Mouse (Mus musculus): ENCODE results near the gene Zc2hc1c. TPM values are rescaled to one million over a fixed set of nuclear protein-coding genes. Genes with fewer than 3 reads are reported as not detected.

The Zc2hc1c gene
- polyA plus RNA-seq, 1 experiment from 2014 or later = 0.14 TPM

DNA sequence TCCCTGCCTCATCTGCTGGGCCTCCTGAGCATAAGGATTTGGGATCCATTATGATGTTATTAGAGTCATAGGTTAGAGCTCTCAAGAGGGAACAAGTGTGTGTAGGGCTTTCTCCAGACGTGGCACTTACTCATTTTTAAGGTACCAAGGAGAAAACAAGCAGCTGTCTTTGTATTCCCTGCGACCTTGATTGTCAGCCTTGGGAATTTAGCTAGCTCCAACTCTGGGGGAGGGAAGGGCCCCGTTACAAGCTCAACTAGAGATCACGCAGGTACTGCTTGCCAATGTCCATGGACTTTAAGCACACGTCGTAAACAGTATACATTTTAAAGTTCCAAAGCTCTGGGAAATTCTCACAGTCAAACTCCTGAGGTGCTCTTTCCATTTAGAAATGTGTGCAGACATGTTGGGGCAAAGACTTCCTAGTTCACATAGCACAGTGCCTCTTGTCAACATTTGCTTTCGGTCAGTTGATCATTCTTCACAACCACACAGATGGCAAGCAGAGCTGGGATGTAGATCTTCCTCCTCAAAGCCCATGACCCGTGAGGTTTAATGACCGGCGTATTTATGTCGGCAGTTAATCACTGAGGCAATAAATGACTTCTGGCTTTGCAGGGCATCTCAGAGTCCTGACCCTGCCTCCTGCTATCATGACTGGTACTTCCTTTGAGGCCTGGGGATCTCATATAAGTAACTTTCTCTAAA is 9.9 kb downstream of the Zc2hc1c start:
- H3K4me1 ChIP-seq (replicated peaks) = no peaks in the 10 kb centered on the region
- no peak overlapping the region for H3K4me2 ChIP-seq
- H3K36me3 ChIP-seq = peaks cover 39% of the 10 kb centered on the region
- 70% methylated on average over 11 of the region's 11 CpGs for WGBS (ENCODE audit: insufficient replicate concordance)
- H3K9ac ChIP-seq = no peak overlapping the region
- peaks cover 6% of the 10 kb centered on the region; the same call in 1 of the 2 replicates for H3K9me3 ChIP-seq (replicated peaks)
- no peak overlapping the region for H3K27ac ChIP-seq
- ATAC-seq (ENCODE audit: low read depth) (no peak), DNase-seq (no peak)
- H3K4me3 ChIP-seq (replicated peaks) = no peak overlapping the region
- no peaks in the 10 kb centered on the region for H3K27me3 ChIP-seq

DNA sequence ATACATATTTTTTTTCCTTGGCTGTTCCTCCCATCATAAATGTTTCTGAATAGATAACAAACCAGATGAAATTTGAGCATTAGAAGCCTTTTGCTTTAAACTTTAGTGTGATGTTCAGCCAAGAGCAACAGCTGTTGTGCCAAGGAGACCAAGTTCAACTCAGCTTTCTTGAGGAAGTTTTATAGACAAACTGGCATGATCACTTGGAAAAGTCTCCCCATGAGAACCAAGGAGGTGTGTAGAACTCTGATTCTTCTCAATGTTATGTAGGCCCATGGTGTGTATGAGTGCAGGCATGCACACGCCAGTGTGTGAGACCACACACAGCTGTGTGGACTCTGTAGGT is 10.4 kb downstream of the Zc2hc1c start:
- H3K4me3 ChIP-seq (replicated peaks) = no peak overlapping the region
- peaks cover 44% of the 10 kb centered on the region for H3K36me3 ChIP-seq
- H3K9me3 ChIP-seq (replicated peaks) = peaks cover 6% of the 10 kb centered on the region; the same call in 1 of the 2 replicates
- H3K4me2 ChIP-seq = no peak overlapping the region
- no peak for DNase-seq
- H3K27me3 ChIP-seq = no peaks in the 10 kb centered on the region
- ATAC-seq (ENCODE audit: low read depth) = no peak
- no peak overlapping the region for H3K9ac ChIP-seq
- no peak overlapping the region for H3K27ac ChIP-seq
- no peaks in the 10 kb centered on the region for H3K4me1 ChIP-seq (replicated peaks)
- 80% methylated on average over 1 of the region's 1 CpGs for WGBS (ENCODE audit: insufficient replicate concordance)

DNA sequence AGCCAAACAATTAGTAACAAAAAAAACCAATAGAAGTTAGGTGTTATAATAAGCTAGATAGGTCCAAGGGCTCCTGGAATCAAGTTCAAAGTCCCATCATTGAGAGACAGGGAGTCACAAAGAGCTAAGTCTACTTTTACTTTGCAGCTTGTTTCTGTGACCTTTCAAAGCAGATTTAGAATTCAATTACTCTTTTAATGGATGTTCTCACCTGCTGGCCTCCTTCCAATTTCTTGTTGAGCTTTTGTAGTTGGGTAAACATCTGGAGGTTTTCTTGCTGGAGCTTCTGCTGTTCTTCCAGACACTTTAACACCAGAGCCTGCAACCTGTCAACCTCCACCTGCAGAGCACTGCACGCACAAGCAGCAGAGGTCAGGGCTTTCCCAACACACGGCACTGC is 14.9 kb downstream of the Zc2hc1c start:
- Histone ChIP-seq H3K9ac (no peak overlapping the region), H3K27ac (no peak overlapping the region), H3K4me3 (replicated peaks) (no peak overlapping the region), H3K4me2 (no peak overlapping the region), H3K4me1 (replicated peaks) (peaks cover 6% of the 10 kb centered on the region), H3K9me3 (replicated peaks) (no peaks in the 10 kb centered on the region), H3K27me3 (no peaks in the 10 kb centered on the region), H3K36me3 (peaks cover 86% of the 10 kb centered on the region)
- no peak for DNase-seq
- no peak for ATAC-seq (ENCODE audit: low read depth)
- 88% methylated on average over 2 of the region's 2 CpGs for WGBS (ENCODE audit: insufficient replicate concordance)

DNA sequence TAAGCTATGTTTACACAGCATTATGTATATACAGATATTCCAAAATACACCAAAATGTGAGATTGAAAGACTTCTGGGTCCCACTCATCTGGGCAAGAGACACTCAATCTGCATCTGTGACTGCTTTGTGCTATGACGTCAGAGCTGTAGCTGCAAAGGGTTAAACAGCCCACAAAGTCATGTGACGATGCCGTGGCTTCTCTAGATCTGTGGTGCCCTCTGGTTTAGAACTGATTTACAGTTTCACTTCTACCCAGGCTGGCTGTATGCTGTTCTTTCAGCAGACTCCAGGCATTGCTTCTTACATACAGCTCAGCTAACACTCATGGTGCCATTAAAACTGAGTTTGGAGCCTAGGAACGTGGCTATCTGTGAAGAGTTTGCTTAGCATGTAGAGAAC is 16.3 kb downstream of the Zc2hc1c start:
- WGBS (ENCODE audit: insufficient replicate concordance) = 56% methylated on average over 4 of the region's 4 CpGs
- Histone ChIP-seq H3K9ac (no peak overlapping the region), H3K4me2 (no peak overlapping the region), H3K27ac (no peak overlapping the region), H3K27me3 (no peaks in the 10 kb centered on the region), H3K4me1 (replicated peaks) (peaks cover 6% of the 10 kb centered on the region), H3K4me3 (replicated peaks) (no peak overlapping the region), H3K9me3 (replicated peaks) (no peaks in the 10 kb centered on the region), H3K36me3 (peaks cover 95% of the 10 kb centered on the region)
- DNase-seq = no peak
- ATAC-seq (ENCODE audit: low read depth) = no peak

DNA sequence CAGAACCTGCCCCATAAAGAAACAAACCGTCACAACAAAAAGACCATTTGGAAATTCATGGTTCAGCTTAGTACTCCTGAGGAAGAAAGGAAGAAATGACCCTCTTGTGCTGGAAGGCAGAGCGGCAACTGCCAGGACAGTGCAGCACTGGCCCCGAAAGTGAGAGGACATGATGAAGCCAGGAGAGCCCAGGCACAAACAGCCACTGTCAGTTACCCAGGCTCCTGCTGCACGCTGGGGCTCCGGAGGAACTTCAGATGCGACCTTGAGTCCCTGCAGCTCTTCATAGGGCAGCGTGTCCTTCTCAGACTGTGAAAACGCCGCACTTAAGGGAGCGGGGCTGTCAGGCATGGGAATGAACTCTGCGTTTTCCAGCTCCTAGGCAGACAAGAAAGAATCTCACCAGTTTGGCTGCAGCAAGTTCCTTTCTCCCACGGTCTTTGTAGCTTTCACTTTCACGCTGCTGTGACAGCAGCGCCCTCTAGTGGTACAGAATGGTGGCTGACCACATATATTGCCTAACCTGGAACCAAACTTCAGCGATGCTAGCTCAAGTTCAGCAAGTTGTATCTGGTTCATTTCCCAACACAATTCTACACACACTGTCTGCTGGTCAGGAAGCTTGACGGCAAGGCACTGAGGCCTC is 17.0 kb downstream of the Zc2hc1c start:
- Histone ChIP-seq H3K9me3 (replicated peaks) (no peaks in the 10 kb centered on the region), H3K27ac (no peak overlapping the region), H3K4me2 (peak overlapping the region; percentile 58), H3K27me3 (no peaks in the 10 kb centered on the region), H3K4me1 (replicated peaks) (peaks cover 6% of the 10 kb centered on the region), H3K9ac (peak overlapping the region; percentile 58), H3K36me3 (peaks cover 95% of the 10 kb centered on the region), H3K4me3 (replicated peaks) (peak overlapping the region; percentile 33)
- ATAC-seq (ENCODE audit: low read depth) (peak; percentile 59), DNase-seq (peak; percentile 63)
- WGBS (ENCODE audit: insufficient replicate concordance) = 40% methylated on average over 16 of the region's 16 CpGs

DNA sequence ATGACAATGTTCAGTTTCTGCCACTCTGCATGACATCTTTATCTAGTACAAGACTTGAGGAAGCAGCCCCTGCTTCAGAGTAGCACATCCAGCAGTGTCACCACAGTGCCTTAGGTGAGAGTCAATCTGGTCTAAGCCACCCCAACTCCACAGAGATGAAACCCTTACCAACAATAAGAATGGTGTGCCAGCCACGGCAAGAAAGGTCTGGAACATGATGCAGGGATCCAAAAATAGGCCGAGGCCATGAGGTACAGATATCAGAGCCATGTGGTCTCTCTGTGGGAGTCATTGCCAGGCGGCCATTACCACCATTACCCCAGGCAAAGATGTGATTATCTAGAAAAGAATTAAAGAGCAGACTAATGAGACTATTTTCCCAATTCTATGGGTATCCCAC is 20.3 kb downstream of the Zc2hc1c start:
- Histone ChIP-seq H3K36me3 (peaks cover 97% of the 10 kb centered on the region), H3K4me2 (no peak overlapping the region)
- no peak for ATAC-seq (ENCODE audit: low read depth)

DNA sequence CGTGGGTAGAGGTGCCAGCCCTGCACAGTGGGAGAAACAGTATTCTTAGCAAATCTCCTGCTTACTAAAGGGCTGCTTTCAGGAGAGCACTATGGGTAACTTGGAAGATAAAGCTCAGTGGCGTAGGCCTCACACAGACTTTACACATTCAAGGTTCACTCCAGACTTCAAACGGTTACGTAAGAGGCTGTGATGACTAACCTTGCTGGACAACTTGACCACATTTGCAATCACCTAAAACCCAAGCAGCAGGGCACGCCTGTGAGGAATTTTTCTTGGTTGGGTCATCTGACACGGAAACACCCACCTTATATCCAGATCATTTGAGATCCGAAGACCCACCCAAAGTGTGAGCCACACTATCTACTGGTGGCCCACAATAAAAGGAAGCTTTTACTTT is 41.8 kb downstream of the Zc2hc1c start:
- H3K9ac ChIP-seq = no peak overlapping the region
- H3K9me3 ChIP-seq (replicated peaks) = no peaks in the 10 kb centered on the region
- H3K36me3 ChIP-seq = peaks cover 79% of the 10 kb centered on the region
- no peak overlapping the region for H3K4me3 ChIP-seq (replicated peaks)
- H3K4me2 ChIP-seq = no peak overlapping the region
- ATAC-seq (ENCODE audit: low read depth) (no peak), DNase-seq (no peak)
- no peaks in the 10 kb centered on the region for H3K4me1 ChIP-seq (replicated peaks)
- no peak overlapping the region for H3K27ac ChIP-seq
- no peaks in the 10 kb centered on the region for H3K27me3 ChIP-seq
- WGBS (ENCODE audit: insufficient replicate concordance) = 79% methylated on average over 7 of the region's 7 CpGs

More for the DNA sequence above, 20.3 kb downstream of the Zc2hc1c start:
- peaks cover 6% of the 10 kb centered on the region for H3K4me1 ChIP-seq (replicated peaks)
- no peak overlapping the region for H3K27ac ChIP-seq
- H3K4me3 ChIP-seq (replicated peaks) = no peak overlapping the region
- DNase-seq = no peak
- no peaks in the 10 kb centered on the region for H3K9me3 ChIP-seq (replicated peaks)
- no peaks in the 10 kb centered on the region for H3K27me3 ChIP-seq
- WGBS (ENCODE audit: insufficient replicate concordance) = 70% methylated on average over 3 of the region's 3 CpGs
- H3K9ac ChIP-seq = no peak overlapping the region

DNA sequence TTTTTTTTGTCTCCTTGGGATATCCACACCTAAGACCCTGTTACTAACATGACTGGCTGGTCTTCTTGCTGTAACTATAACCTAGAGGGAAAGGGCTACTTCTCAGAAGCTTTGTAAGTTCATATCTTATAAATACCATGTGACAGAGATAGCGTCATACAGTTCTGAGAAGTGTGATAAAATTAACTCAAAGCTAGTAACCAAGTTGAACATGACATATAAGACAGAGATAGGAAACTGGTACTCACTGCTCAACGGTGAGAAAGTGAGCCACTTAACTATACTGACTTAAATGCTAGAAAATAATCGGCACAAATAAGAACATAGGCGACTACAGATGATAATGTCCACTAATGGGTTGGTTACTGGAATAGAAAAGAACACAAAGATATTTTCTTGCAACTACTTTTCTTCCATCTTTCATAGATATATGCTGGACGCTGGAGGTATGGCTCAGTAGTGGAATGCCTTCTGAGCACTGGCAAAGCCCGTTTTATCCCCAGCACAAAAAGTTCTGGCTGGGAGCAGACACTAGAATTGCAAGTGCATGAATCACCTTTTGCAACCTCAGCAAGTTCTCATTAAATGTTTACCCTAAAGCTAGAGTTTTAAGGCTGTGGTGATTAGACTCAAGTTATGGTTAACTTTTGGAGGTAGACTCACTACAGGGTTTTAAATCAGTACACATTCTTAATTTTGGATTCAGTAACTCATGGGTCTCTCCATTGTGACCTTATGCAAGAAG is 49.3 kb downstream of the Zc2hc1c start:
- peak overlapping the region; percentile 98 for H3K4me3 ChIP-seq (replicated peaks)
- DNase-seq = no peak
- H3K36me3 ChIP-seq = peaks cover 32% of the 10 kb centered on the region
- 40% methylated on average over 6 of the region's 6 CpGs for WGBS (ENCODE audit: insufficient replicate concordance)
- peak overlapping the region; percentile 83 for H3K4me2 ChIP-seq
- H3K4me1 ChIP-seq (replicated peaks) = peaks cover 42% of the 10 kb centered on the region
- no peaks in the 10 kb centered on the region for H3K9me3 ChIP-seq (replicated peaks)
- H3K9ac ChIP-seq = peak overlapping the region; percentile 97
- peak; percentile 63 for ATAC-seq (ENCODE audit: low read depth)
- no peaks in the 10 kb centered on the region for H3K27me3 ChIP-seq
- peak overlapping the region; percentile 94 for H3K27ac ChIP-seq

DNA sequence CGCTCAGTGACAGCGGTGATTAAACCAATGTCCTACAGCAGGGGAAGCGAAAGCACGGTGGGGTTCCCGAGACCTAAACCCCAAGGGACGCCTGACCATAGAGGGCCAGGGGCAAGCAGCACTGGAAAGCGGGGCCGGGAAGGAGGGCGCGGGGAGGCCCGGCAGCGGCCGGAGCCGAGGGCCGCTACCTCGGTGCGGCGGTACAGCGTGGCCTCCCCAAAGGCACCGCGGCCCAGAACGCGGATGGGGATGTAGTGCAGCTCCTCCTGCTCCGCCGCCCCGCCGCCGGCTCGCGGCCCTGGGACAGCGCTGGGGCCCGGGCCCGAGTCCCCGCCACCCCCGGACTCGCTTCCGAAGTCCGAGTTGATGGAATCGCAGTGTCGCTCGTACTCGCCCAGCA is 50.4 kb downstream of the Zc2hc1c start:
- Histone ChIP-seq H3K36me3 (peaks cover 30% of the 10 kb centered on the region), H3K4me1 (replicated peaks) (peaks cover 42% of the 10 kb centered on the region), H3K9me3 (replicated peaks) (no peaks in the 10 kb centered on the region), H3K27ac (peak overlapping the region; percentile 94), H3K4me3 (replicated peaks) (peak overlapping the region; percentile 98), H3K27me3 (no peaks in the 10 kb centered on the region), H3K4me2 (peak overlapping the region; percentile 83), H3K9ac (peak overlapping the region; percentile 97)
- WGBS (ENCODE audit: insufficient replicate concordance) = under 1% methylated on average over 42 of the region's 42 CpGs
- DNase-seq (no peak), ATAC-seq (ENCODE audit: low read depth) (peak; percentile 77)

DNA sequence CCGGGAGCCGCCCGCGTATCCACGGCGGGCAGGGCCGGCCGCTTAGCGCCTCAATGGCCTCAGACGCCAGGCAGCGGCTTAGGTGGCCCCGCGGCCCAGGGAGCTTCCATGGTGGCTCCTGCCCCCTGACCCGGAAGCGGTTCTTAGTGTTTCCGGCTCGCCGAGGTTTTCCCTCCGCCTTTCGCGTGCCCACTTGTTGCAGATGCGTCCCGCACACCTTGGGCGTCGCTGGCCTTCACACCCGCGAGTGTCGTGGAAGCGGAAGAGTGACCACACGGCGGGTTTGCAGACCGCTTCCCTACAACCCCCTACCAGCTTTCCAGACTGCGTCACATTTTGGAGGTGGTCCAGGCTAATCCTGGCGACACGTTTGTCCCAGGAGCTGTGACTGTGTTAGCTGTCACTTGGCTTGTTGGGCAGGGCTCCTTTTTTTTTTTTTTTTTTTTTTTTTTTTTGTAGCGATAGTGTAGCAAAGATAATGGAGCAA is 50.9 kb downstream of the Zc2hc1c start, which contains the start of gene Nek9:
TSS of gene Nek9 (minus strand) at position 120 of the 487 bp plus-strand sequence.
- peak within 1 kb of the TSS; percentile 97 for H3K9ac ChIP-seq
- H3K4me1 ChIP-seq (replicated peaks) = peaks cover 42% of the 10 kb centered on the region
- peaks cover 30% of the 10 kb centered on the region for H3K36me3 ChIP-seq
- H3K4me3 ChIP-seq (replicated peaks) = peak within 1 kb of the TSS; percentile 98
- peak; percentile 90 for DNase-seq
- peak; percentile 86 for ATAC-seq (ENCODE audit: low read depth)
- no peaks in the 10 kb centered on the region for H3K27me3 ChIP-seq
- peak within 1 kb of the TSS; percentile 94 for H3K27ac ChIP-seq
- no peaks in the 10 kb centered on the region for H3K9me3 ChIP-seq (replicated peaks)
- H3K4me2 ChIP-seq = peak within 1 kb of the TSS; percentile 83
- whole genome bisulfite sequencing (ENCODE audit: insufficient replicate concordance) = under 1% methylated on average over 36 of the region's 36 CpGs

DNA sequence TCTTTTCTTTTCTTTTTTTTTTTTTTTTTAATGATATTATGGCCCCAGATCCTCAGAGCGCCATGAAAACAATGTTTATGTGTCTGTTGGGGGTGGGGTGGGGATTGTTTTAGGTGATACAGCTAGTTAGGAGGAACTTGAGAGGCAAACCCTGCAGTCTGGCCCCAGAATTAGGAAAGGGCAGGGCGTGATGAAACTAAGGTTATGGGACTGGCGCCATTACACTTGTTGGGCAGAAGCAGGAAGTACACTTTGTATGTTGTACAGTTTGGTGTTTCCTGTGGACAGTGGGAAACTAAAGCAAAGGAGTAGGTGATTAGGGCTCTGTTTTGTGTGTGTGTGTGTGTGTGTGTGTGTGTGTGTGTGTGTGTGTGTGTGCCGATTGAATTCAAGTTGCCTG is 51.6 kb downstream of the Zc2hc1c start:
- H3K4me3 ChIP-seq (replicated peaks) = peak overlapping the region; percentile 98
- H3K9me3 ChIP-seq (replicated peaks) = no peaks in the 10 kb centered on the region
- peaks cover 30% of the 10 kb centered on the region for H3K36me3 ChIP-seq
- H3K9ac ChIP-seq = peak overlapping the region; percentile 97; the same call in 1 of the 2 replicates
- H3K27ac ChIP-seq = peak overlapping the region; percentile 94
- 13% methylated on average over 4 of the region's 4 CpGs for WGBS (ENCODE audit: insufficient replicate concordance)
- H3K27me3 ChIP-seq = no peaks in the 10 kb centered on the region
- peak overlapping the region; percentile 83 for H3K4me2 ChIP-seq
- DNase-seq (peak; percentile 29), ATAC-seq (ENCODE audit: low read depth) (no peak)
- peaks cover 42% of the 10 kb centered on the region for H3K4me1 ChIP-seq (replicated peaks)
